Mouse (Mus musculus) stomach, embryonic 15.5 days (tissue): ENCODE results near the gene Tmem202. TPM values are rescaled to one million over a fixed set of nuclear protein-coding genes. Genes with fewer than 3 reads are reported as not detected.

Experiments
- ATAC-seq: fragments of 200-750 bp; cut with Nextera tagmentation; 2 replicates; pipeline ENCODE4 v1.8.0; 2017; ENCODE audit warnings: low read depth, moderate number of reproducible peaks, moderate TSS enrichment; ENCODE audit not compliant: insufficient read depth, low FRiP score
- H3K27ac ChIP-seq: fragments of 300-500 bp; sonication (generic); 2 replicates; pipeline ENCODE4 v1.5.1; 2015; ENCODE audit warnings: mild to moderate bottlenecking, inconsistent platforms
- H3K27me3 ChIP-seq: fragments of 300-500 bp; sonication (generic); replicated peaks from 2 replicates; pipeline ENCODE4 v1.6.1; 2015; ENCODE audit warnings: inconsistent platforms
- H3K36me3 ChIP-seq: fragments of 300-500 bp; sonication (generic); 2 replicates; pipeline ENCODE4 v1.6.1; 2015; ENCODE audit warnings: inconsistent platforms
- H3K4me1 ChIP-seq: fragments of 300-500 bp; sonication (generic); 2 replicates; pipeline ENCODE4 v1.6.1; 2015; ENCODE audit warnings: inconsistent platforms
- H3K4me2 ChIP-seq: fragments of 300-500 bp; sonication (generic); 2 replicates; pipeline ENCODE4 v1.6.1; 2015; ENCODE audit warnings: mild to moderate bottlenecking, inconsistent platforms
- H3K4me3 ChIP-seq: fragments of 300-500 bp; sonication (generic); replicated peaks from 2 replicates; pipeline ENCODE4 v1.5.1; 2015; ENCODE audit warnings: inconsistent platforms
- H3K9ac ChIP-seq: fragments of 300-500 bp; sonication (generic); 2 replicates; pipeline ENCODE4 v1.6.1; 2015; ENCODE audit warnings: inconsistent platforms
- H3K9me3 ChIP-seq: fragments of 300-500 bp; sonication (generic); 2 replicates; pipeline ENCODE4 v1.6.1; 2016; ENCODE audit warnings: inconsistent platforms
- WGBS: fragments of 180-500 bp; shearing (Covaris S2); methylation state at CpG from one replicate; pipeline ENCODE4 v1.1.7; 2015; 5-methylcytosine and 5-hydroxymethylcytosine counted together
- polyA plus RNA-seq: library from polyadenylated mRNA; unstranded; fragments of >200 nt; fragmentation: Nextera tagmentation; extraction: Ambion mirVana; gene quantifications from 2 replicates; pipeline ENCODE4 v1.2.1, GENCODE M21; 2015

Gene Tmem202
- polyA plus RNA-seq, 1 experiment from 2014 or later: not detected

DNA sequence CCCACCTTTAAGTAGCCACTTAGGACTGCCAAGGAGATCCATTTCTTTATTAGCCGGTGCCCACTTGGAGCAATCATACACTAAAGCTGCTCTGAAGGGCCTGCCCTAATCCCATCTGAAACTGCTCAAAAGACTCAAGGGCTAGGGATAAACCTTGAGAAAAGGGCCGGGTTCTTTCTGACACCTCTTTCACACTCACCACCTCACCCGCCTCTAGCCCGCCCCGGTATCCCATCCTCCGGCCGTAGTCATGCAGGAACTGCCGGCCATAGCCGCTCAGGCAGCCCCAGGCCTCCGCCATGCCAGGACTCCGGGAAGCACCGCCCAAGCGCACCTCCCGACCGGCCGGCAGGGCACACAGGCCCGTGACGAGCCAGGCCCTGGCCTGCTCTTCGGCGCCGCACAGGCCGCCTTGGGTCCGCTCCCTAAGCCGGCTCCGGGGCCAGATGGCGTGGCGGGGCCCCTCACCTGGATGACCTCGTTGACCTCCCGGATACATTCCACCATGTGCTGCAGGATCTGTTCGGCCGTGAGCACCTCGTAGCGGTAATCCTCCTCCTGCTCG is 54.1 kb downstream of the Tmem202 start:
- Histone ChIP-seq H3K36me3 (no peaks in the 10 kb centered on the region), H3K4me3 (peak overlapping the region; percentile 89), H3K27ac (peak overlapping the region; percentile 99), H3K9me3 (no peaks in the 10 kb centered on the region), H3K9ac (peak overlapping the region; percentile 81), H3K27me3 (no peaks in the 10 kb centered on the region), H3K4me2 (peak overlapping the region; percentile 79), H3K4me1 (no peaks in the 10 kb centered on the region)
- WGBS: under 1% methylated on average over 34 of the region's 34 CpGs
- ATAC-seq: peak; percentile 51

DNA sequence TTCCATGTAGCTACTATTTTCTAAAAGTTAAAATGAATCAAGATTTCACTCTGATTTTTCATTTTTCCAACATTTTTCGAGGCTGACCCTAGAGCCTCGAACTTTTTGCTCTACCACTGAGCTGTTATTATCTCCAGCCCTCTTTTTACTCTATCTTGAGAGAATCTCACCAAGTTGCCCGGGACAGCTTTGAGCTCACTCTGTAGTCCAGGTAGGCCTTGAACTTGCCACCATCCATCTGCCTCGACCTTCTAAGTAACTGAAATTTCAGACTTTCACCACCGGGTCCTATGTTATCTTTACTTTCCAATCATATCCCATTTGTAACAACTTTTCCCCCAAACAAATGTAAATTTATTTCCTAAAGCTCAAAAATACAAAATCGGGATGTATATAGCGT is 54.9 kb downstream of the Tmem202 start:
- Histone ChIP-seq H3K4me3 (peak overlapping the region; percentile 89), H3K27me3 (no peaks in the 10 kb centered on the region), H3K9me3 (no peaks in the 10 kb centered on the region), H3K27ac (no peak overlapping the region), H3K4me2 (peak overlapping the region; percentile 79), H3K4me1 (peaks cover 2% of the 10 kb centered on the region; the same call in 1 of the 2 replicates), H3K9ac (peak overlapping the region; percentile 81; the same call in 1 of the 2 replicates), H3K36me3 (no peaks in the 10 kb centered on the region)
- 11% methylated on average over 7 of the region's 7 CpGs for WGBS
- ATAC-seq: no peak

DNA sequence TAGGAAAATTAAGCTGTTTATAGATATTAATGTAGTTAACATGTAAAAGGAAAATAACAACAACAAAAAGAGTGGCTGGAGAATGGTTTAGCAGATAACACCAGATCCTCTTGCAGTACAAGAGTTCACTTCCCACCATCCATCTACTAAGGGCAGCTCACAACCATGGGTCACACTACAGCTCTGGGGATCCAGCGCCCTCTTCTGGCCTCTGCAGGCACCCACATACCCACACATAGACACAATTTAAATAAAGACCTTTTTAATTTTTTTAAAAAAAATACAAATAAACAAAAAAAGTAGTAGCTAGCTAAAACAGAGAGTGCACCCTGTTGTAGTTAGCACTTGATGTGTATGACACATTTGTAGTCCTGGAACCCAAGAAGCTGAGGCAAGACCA is 57.2 kb downstream of the Tmem202 start:
- Histone ChIP-seq H3K4me3 (no peak overlapping the region), H3K36me3 (no peaks in the 10 kb centered on the region), H3K4me2 (no peak overlapping the region), H3K27me3 (no peaks in the 10 kb centered on the region), H3K9ac (no peak overlapping the region), H3K27ac (no peak overlapping the region), H3K9me3 (no peaks in the 10 kb centered on the region), H3K4me1 (peaks cover 4% of the 10 kb centered on the region; the same call in 1 of the 2 replicates)
- 39% methylated on average over 1 of the region's 1 CpGs for WGBS
- ATAC-seq: no peak

DNA sequence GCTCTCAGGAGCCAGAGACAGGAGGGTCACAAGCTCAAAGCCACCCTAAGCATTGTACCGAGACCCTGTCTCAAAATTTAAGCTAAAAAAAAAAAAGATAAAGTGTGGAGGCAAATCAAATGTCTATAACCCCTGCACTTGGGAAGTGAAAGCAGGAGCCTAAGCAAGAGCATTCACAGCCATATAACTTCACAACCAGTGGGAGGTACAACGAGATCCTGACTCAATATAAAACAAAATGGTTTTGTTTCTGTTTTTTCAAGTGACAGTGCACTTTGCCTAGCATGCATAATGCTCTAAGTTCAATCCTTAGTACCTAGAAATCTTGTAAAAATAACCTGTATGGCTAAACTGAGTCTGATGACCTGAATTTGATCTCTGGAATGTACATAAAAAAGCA is 63.0 kb downstream of the Tmem202 start:
- peaks cover 4% of the 10 kb centered on the region; the same call in 1 of the 2 replicates for H3K4me1 ChIP-seq
- no peaks in the 10 kb centered on the region for H3K9me3 ChIP-seq
- no peak overlapping the region for H3K9ac ChIP-seq
- H3K36me3 ChIP-seq: peaks cover 5% of the 10 kb centered on the region; the same call in 1 of the 2 replicates
- ATAC-seq: no peak
- H3K4me2 ChIP-seq: no peak overlapping the region
- 91% methylated on average over 2 of the region's 2 CpGs for WGBS
- no peaks in the 10 kb centered on the region for H3K27me3 ChIP-seq
- H3K27ac ChIP-seq: no peak overlapping the region
- H3K4me3 ChIP-seq: no peak overlapping the region

DNA sequence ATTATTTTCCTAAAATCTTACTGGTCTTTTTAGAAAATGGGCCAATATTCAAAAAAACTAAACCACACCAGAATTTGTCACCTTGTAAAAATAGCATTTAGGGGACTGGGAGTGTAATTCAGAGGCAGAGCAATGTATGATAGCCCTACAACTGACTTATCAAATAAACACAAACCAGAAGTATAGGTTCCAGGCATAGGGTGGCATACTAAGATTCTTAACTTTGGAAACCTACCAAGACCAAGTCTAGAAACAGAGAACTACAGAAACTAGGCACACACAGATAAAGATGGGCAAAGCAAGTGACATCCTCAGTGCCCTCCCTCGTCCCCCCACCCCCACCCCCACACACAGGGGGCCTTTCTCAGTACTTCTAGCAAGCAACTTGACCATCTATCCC is 64.8 kb downstream of the Tmem202 start:
- Histone ChIP-seq H3K36me3 (peaks cover 5% of the 10 kb centered on the region; the same call in 1 of the 2 replicates), H3K4me2 (no peak overlapping the region), H3K4me1 (peaks cover 3% of the 10 kb centered on the region; the same call in 1 of the 2 replicates), H3K27me3 (no peaks in the 10 kb centered on the region), H3K9ac (no peak overlapping the region), H3K4me3 (no peak overlapping the region), H3K27ac (no peak overlapping the region), H3K9me3 (no peaks in the 10 kb centered on the region)
- no peak for ATAC-seq
- WGBS: 89% methylated on average over 1 of the region's 1 CpGs

DNA sequence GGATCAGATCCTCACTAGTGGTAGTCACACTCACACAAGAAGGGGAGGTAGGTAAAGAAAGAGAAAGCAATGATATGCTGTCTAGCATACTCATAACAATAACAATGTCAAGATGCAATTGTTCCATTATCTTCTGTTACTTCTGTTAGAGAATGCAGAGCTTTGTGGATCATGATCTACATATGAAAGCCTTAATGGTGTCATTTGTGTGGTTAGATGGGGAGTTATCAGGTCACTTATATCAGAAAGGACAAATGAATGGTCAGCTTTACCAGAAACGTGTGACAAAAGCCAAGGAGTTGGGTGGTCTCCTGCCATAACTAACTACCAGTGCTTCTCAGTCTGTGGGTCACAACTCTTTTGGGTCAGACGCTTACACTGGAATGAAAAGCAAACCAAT is 66.5 kb downstream of the Tmem202 start:
- no peaks in the 10 kb centered on the region for H3K27me3 ChIP-seq
- H3K4me3 ChIP-seq: no peak overlapping the region
- H3K9me3 ChIP-seq: no peaks in the 10 kb centered on the region
- H3K36me3 ChIP-seq: peaks cover 5% of the 10 kb centered on the region; the same call in 1 of the 2 replicates
- 87% methylated on average over 2 of the region's 2 CpGs for WGBS
- no peak for ATAC-seq
- H3K4me1 ChIP-seq: no peaks in the 10 kb centered on the region
- H3K27ac ChIP-seq: no peak overlapping the region
- H3K4me2 ChIP-seq: no peak overlapping the region
- no peak overlapping the region for H3K9ac ChIP-seq

DNA sequence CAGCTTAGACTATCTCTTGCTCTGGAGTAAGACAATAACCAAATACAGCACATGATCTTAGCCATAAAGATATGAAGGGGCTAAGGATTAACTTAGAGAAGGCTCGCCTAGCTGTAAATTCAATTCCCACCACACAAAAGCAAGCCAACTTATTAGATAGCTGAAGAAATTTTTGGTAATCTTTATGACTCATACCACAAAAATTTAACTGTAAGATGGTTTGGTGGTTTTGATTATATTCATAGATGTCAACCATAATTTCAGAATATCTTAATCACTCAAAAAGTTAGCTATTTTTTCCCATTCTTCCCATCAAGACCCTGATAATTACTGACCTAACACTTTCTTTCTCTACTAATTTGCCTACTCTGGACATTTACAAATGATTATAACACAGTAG is 70.2 kb downstream of the Tmem202 start:
- no peaks in the 10 kb centered on the region for H3K36me3 ChIP-seq
- no peaks in the 10 kb centered on the region for H3K27me3 ChIP-seq
- H3K4me2 ChIP-seq: no peak overlapping the region
- no peak overlapping the region for H3K9ac ChIP-seq
- ATAC-seq: no peak
- no peaks in the 10 kb centered on the region for H3K9me3 ChIP-seq
- H3K27ac ChIP-seq: no peak overlapping the region
- WGBS: 72% methylated on average over 1 of the region's 1 CpGs
- no peaks in the 10 kb centered on the region for H3K4me1 ChIP-seq
- H3K4me3 ChIP-seq: no peak overlapping the region

Other genes starting within 250 kb of the Tmem202 start
- 32.0 and 39.0 TPM in 2 replicates for gene Adpgk, start 248.3 kb downstream of the Tmem202 start, polyA plus RNA-seq
- gene Bbs4, start 186.3 kb downstream of the Tmem202 start, polyA plus RNA-seq: 10.3 and 11.5 TPM in 2 replicates
- 12.7 and 15.7 TPM in 2 replicates for gene Arih1, start 53.2 kb downstream of the Tmem202 start, polyA plus RNA-seq
- 75.4 and 77.4 TPM in 2 replicates for gene Hexa, start 307 bp downstream of the Tmem202 start, polyA plus RNA-seq
- gene Celf6, start 38.1 kb upstream of the Tmem202 start, polyA plus RNA-seq: 3.4 and 4.5 TPM in 2 replicates
- gene Parp6, start 77.4 kb upstream of the Tmem202 start, polyA plus RNA-seq: 26.3 and 27.3 TPM in 2 replicates
- gene Pkm, start 116.5 kb upstream of the Tmem202 start, polyA plus RNA-seq: 989 and 1,080 TPM in 2 replicates
- 1.5 TPM in 2 replicates for gene Gramd2, start 140.3 kb upstream of the Tmem202 start, polyA plus RNA-seq
- 10.0 and 10.5 TPM in 2 replicates for gene Senp8, start 210.9 kb upstream of the Tmem202 start, polyA plus RNA-seq
- 14.1 and 14.7 TPM in 2 replicates for gene Myo9a, start 211.0 kb upstream of the Tmem202 start, polyA plus RNA-seq